Mouse (Mus musculus) liver, postnatal 0 days (tissue): Measurements from ENCODE around the gene Avil.

Source experiments
- CTCF ChIP-seq: sonication (generic); IDR thresholded peaks from 2 replicates; pipeline ENCODE4 v1.5.1; 2016; ENCODE audit warnings: antibody characterized with exemption, low read depth
- EP300 ChIP-seq: IDR thresholded peaks from 2 replicates; pipeline ENCODE4 v1.6.1; 2016; ENCODE audit warnings: antibody characterized with exemption, low read depth, mild to moderate bottlenecking

DNA sequence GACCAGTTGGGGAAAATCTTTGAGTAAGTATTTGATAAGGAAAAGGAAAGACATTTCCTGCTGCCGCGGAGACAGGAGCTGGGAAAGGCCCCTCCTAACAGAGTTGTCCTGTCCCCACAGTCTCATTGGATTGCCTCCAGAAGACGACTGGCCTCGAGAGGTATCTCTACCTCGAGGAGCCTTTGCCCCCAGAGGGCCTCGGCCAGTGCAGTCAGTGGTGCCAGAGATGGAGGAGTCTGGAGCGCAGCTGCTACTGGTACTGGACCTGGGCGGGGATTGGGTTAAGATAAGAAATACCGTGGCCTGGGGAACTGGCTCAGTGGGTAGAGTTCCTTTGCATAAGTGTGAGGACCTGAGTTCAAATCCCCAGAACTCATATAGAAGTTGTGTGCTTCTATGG is 65.5 kb downstream of the Avil start:
- TF ChIP-seq CTCF (no peak), EP300 (no peak)
